Mouse (Mus musculus) lung, embryonic 14.5 days (tissue): ENCODE measurements around the gene Abraxas1. TPM values are rescaled to one million over a fixed set of nuclear protein-coding genes. Genes with fewer than 3 reads are reported as not detected.

Experiments
- ATAC-seq: fragments of 200-750 bp; cut with Nextera tagmentation; 2 replicates; pipeline ENCODE4 v1.8.0; 2017; ENCODE audit warnings: mild to moderate bottlenecking, moderate TSS enrichment, moderate library complexity; ENCODE audit not compliant: insufficient read depth
- DNase-seq: peaks from one replicate; pipeline ENCODE4 v3.0.0-alpha.2; 2015
- H3K27ac ChIP-seq: fragments of 300-500 bp; sonication (generic); 2 replicates; pipeline ENCODE4 v1.5.1; 2014; ENCODE audit warnings: low read depth, mild to moderate bottlenecking, moderate library complexity
- H3K27me3 ChIP-seq: fragments of 300-500 bp; sonication (generic); 2 replicates; pipeline ENCODE4 v1.6.1; 2014; ENCODE audit warnings: low read length, control low read depth; ENCODE audit not compliant: insufficient read depth
- H3K36me3 ChIP-seq: fragments of 300-500 bp; sonication (generic); 2 replicates; pipeline ENCODE4 v1.6.1; 2014; ENCODE audit warnings: control low read depth; ENCODE audit not compliant: insufficient read depth
- H3K4me1 ChIP-seq: fragments of 300-500 bp; sonication (generic); 2 replicates; pipeline ENCODE4 v1.6.1; 2014; ENCODE audit warnings: antibody characterized with exemption, control low read depth; ENCODE audit not compliant: insufficient read depth
- H3K4me2 ChIP-seq: fragments of 300-500 bp; sonication (generic); 2 replicates; pipeline ENCODE4 v1.6.1; 2014; ENCODE audit warnings: mild to moderate bottlenecking
- H3K4me3 ChIP-seq: fragments of 300-500 bp; sonication (generic); 2 replicates; pipeline ENCODE4 v1.5.1; 2014; ENCODE audit warnings: low read depth, low read length
- H3K9ac ChIP-seq: fragments of 300-500 bp; sonication (generic); 2 replicates; pipeline ENCODE4 v1.6.1; 2014
- H3K9me3 ChIP-seq: fragments of 300-500 bp; sonication (generic); 2 replicates; pipeline ENCODE4 v1.6.1; 2016; ENCODE audit warnings: low read depth, low read length, control low read depth
- CTCF ChIP-seq: IDR thresholded peaks from 2 replicates; pipeline ENCODE4 v1.5.1; 2016; ENCODE audit warnings: antibody characterized with exemption, low read depth
- WGBS: fragments of 180-500 bp; shearing (Covaris S2); extraction: QIAGEN DNeasy Blood & Tissue Kit; methylation state at CpG from one replicate; pipeline ENCODE4 v1.1.7; 2014; 5-methylcytosine and 5-hydroxymethylcytosine counted together
- polyA plus RNA-seq: library from polyadenylated mRNA; unstranded; fragments of >200 nt; fragmentation: Nextera tagmentation; extraction: Ambion mirVana; gene quantifications from 2 replicates; pipeline ENCODE4 v1.2.1, GENCODE M21; 2014

The Abraxas1 gene
- polyA plus RNA-seq = 30.2 and 32.0 TPM in 2 replicates

DNA sequence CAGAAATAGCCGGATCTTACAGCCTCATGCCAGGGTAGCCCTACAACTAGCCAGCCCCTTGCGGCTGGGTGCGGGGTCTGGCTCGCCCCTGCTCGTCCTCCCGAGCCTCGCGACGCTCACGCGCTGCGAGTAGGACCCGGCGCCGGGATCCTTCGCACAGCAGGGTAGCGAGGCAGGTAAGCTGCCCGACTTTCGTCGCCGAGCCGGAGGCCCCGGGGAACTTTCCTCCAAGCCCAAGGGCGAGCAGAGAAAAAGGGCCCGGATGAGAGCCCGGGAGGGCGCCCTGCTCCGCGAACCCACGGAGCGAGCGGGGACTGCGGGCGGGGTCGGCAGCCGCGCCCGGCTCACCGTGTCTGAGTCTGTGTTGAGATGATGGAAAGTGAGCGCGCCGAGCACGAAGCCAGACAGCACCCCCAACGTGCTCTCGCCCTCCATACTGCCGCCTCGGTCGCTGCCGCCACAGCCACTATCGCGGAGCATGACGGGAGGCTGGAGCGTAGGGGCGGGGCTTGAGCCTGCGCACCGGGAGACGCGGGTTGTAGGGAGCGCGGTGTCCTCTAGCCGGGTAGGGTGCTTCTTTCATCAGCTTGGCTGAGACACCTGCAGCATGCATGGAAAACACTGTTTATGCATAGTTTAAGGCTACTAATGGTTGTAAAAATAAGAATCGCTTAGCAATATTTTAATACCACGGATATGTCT lies at the start of gene Abraxas1:
Gene Abraxas1 (minus strand): TSS at position 483 of the 702 bp plus-strand sequence.
- under 1% methylated on average over 63 of the region's 63 CpGs for WGBS
- 0 out of 2 replicates have a peak, but pooled peaks have one; percentile 0 for TF ChIP-seq CTCF
- H3K4me1 ChIP-seq = 0 out of 2 replicates have a peak, but pooled peaks cover 3% of the 10 kb centered on the region
- peak within 1 kb of the TSS; percentile 79 for H3K4me3 ChIP-seq
- DNase-seq (peak; percentile 93), ATAC-seq (peak; percentile 97)
- peak within 1 kb of the TSS; percentile 93 for H3K9ac ChIP-seq
- peak within 1 kb of the TSS; percentile 78 for H3K27ac ChIP-seq
- H3K9me3 ChIP-seq = no peaks in the 10 kb centered on the region
- peaks cover 14% of the 10 kb centered on the region; the same call in 1 of the 2 replicates for H3K36me3 ChIP-seq
- H3K4me2 ChIP-seq = peak within 1 kb of the TSS; percentile 83
- H3K27me3 ChIP-seq = no peaks in the 10 kb centered on the region

DNA sequence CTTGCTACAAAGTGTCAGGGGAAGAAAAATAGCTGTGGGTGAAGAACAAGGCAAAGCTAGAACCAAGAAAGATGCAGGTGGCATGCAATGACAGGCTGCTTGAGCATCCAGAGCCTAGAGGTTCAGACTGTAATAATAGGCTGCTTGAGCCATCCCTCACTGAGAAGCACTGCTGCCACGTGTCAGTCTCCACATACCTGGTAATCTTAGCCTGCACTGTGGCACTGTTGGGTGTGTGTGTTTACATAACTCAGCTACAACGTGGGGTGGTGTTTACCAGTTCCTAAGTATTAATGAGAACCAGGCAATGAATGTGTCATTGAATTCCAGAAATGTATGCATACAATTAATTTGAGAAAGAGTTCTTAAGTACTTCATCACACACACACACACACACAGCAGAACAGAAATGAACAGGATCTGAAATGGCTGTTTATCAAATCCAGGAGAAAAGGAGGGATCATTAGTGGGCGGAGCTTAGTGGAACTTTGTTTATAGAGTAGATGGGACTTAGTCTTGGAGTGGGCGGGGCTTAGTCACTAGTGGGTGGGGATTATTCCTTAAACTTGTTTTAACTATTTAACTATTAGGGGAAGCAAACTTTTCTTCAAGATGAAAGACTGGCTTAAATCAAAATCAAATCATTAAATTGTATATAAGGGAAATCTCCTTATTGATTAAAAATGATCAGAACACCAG lies 48.6 kb upstream of the Abraxas1 start:
- ATAC-seq = no peak
- Histone ChIP-seq H3K4me2 (no peak overlapping the region), H3K4me1 (no peaks in the 10 kb centered on the region), H3K4me3 (no peak overlapping the region), H3K27me3 (no peaks in the 10 kb centered on the region), H3K9ac (no peak overlapping the region), H3K27ac (no peak overlapping the region), H3K36me3 (no peaks in the 10 kb centered on the region), H3K9me3 (no peaks in the 10 kb centered on the region)
- no peak for TF ChIP-seq CTCF
- no peak for DNase-seq
- WGBS = 46% methylated on average over 4 of the region's 4 CpGs

DNA sequence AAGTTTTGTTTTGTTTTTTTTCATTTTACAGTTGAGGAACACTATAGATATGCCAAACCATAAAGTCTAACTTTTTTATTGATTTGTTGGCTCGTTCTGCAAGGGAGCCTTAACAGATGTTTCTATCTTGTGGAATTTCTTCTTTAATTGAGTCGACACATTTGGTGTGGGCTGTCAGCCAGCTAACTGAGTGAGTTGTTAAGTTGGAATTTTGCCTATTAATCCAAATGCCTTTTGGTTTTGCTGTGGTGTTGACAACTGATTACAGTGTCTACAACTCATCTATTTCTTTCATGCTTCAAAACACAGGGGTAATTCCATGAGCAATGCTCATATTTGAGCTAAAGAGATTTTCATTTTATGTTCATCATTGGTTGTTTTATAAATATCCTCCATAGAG lies 45.4 kb upstream of the Abraxas1 start:
- ATAC-seq (no peak), DNase-seq (peak; percentile 18)
- WGBS = 46% methylated on average over 2 of the region's 2 CpGs
- Histone ChIP-seq H3K27me3 (no peaks in the 10 kb centered on the region), H3K9me3 (no peaks in the 10 kb centered on the region), H3K27ac (no peak overlapping the region), H3K36me3 (no peaks in the 10 kb centered on the region), H3K9ac (no peak overlapping the region), H3K4me2 (no peak overlapping the region), H3K4me3 (no peak overlapping the region), H3K4me1 (no peaks in the 10 kb centered on the region)
- no peak for TF ChIP-seq CTCF

DNA sequence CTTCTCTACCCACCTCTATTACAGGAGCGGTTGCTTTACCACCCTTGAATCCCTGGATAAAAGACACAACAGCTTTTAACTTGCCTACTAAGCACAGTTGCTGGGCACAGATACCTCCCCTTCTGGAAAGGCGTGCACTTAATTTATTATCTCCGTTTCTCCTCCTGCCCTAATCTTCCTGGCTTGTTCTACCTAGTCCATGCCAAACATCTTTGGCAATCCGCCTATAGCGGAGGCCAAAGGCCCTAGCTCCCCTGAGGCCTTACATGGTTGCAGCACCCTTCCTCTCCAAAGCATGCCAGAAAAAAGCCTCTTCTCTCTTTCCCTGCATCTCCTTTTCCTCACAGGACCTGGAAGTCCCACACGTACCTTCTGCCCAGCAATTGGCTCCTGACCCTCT lies 43.7 kb upstream of the Abraxas1 start:
- Histone ChIP-seq H3K4me3 (no peak overlapping the region), H3K4me1 (no peaks in the 10 kb centered on the region), H3K4me2 (no peak overlapping the region), H3K9ac (no peak overlapping the region), H3K27me3 (no peaks in the 10 kb centered on the region), H3K9me3 (no peaks in the 10 kb centered on the region), H3K36me3 (no peaks in the 10 kb centered on the region), H3K27ac (no peak overlapping the region)
- WGBS = 76% methylated on average over 6 of the region's 6 CpGs
- no peak for DNase-seq
- no peak for ATAC-seq
- no peak for TF ChIP-seq CTCF

DNA sequence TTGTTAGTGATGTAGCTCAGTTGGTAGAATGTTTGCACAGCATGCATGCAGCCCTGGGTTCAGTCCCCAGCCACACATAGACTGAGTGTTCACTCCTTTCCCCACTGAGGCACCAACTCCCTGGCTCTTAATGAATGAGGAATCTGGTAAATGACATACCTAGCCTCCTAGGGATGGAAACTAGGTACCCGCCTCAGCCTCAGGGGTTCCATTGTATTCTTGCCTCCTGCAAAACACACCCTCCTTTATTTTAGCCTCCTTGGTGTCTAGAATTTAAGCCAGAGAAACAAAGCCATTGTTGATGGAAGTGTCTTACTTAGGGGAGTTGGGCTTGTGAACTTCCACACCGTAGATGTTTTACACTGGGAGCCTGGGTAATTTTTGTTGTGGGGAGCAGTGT lies 42.3 kb upstream of the Abraxas1 start:
- Histone ChIP-seq H3K9me3 (no peaks in the 10 kb centered on the region), H3K4me1 (no peaks in the 10 kb centered on the region), H3K36me3 (no peaks in the 10 kb centered on the region), H3K27ac (no peak overlapping the region), H3K9ac (no peak overlapping the region), H3K27me3 (no peaks in the 10 kb centered on the region), H3K4me2 (no peak overlapping the region), H3K4me3 (no peak overlapping the region)
- no peak for ATAC-seq
- no peak for TF ChIP-seq CTCF
- 81% methylated on average over 2 of the region's 2 CpGs for whole genome bisulfite sequencing
- DNase-seq = no peak

DNA sequence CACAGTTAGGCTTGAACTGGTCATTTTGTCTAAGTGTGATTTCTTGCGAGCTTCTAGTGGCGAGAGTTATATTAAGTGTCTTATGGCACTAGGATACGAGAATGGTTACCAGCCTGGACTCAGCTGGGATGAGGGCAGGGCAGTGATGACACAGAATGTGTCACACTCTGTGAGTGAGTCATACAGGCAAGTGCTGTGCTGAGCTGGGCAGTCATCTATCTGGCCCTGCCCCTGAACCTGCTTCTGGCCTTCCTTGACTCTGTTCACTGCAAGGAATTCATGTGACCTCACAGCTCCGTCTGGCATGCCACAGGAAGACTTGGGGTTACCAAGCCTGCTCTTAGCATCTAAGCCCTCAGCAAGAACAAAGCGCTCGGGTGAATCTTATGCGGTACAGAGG lies 41.0 kb upstream of the Abraxas1 start:
- Histone ChIP-seq H3K27ac (no peak overlapping the region), H3K4me3 (no peak overlapping the region), H3K9ac (no peak overlapping the region), H3K4me1 (no peaks in the 10 kb centered on the region), H3K9me3 (no peaks in the 10 kb centered on the region), H3K4me2 (no peak overlapping the region), H3K36me3 (no peaks in the 10 kb centered on the region), H3K27me3 (no peaks in the 10 kb centered on the region)
- DNase-seq (no peak), ATAC-seq (no peak)
- 73% methylated on average over 7 of the region's 7 CpGs for WGBS
- no peak for TF ChIP-seq CTCF

DNA sequence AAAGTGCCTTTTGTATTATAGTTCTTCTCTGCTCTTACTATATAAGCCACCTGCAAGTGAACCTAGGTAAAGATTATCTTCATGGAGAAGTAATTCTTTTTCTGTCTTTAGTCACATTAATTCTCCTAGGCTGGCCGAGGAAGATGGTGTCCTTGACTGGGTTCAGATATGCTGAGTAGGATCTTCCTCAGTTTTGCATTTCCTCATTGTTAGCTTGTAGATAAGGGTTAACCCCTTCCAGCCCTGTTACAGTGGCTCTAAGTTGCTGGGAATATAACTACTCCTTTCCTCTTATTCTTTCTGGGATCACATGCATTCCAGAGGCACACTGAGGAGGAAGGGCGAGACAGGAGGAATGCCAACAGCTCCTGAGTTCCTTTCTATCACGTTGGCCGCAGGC lies 40.4 kb upstream of the Abraxas1 start:
- no peak overlapping the region for H3K4me2 ChIP-seq
- no peak overlapping the region for H3K27ac ChIP-seq
- H3K4me1 ChIP-seq = no peaks in the 10 kb centered on the region
- no peaks in the 10 kb centered on the region for H3K27me3 ChIP-seq
- TF ChIP-seq CTCF = no peak
- ATAC-seq (peak; percentile 41; the same call in 1 of the 2 replicates), DNase-seq (no peak)
- no peak overlapping the region for H3K4me3 ChIP-seq
- 32% methylated on average over 4 of the region's 4 CpGs for WGBS
- no peaks in the 10 kb centered on the region for H3K36me3 ChIP-seq
- H3K9ac ChIP-seq = no peak overlapping the region
- no peaks in the 10 kb centered on the region for H3K9me3 ChIP-seq
